Mouse (Mus musculus) cerebellum, postnatal 4 days (tissue): ENCODE data around the gene Nek4.

Source experiments
- DNase-seq, 2 experiments: peaks; one replicate each; pipeline ENCODE4 v3.0.0; 2022; ENCODE audit warnings: low spot score in 2 of 2, mixed read lengths in 1 of 2

Nek4 gene

DNA sequence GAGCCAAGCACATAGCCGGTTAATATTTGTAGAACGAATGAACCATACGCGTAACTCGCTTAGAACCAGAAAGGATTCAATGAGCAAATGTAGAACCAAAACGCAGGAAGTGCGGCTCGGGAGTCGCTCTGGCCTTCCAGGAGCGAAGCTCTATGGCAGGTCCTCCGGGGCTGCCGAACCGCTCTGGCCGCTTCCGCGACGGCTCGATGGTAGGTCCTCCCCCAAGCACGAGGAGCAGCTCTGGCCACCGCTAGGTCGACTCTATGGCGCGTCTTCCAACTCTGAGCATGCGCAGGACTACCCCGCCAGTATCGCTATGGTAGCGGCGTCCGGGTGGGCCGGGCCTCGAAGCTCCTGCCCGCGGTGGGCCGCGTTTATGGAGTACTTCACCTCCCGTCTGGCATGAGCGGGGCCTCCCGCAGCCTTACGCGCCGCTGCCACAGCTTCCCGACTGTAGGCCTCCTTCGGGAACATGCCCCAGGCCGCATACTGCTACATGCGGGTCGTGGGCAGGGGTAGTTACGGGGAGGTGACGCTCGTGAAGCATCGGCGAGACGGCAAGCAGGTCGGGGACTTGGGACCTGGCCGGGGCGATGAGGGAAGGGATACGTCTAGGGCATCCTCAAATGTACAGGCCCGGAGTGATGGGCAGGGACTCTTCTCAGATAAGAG is at the start of gene Nek4:
Gene Nek4 (plus strand): TSS at position 224 of the 672 bp plus-strand sequence.
- DNase-seq: peak; percentile 91 to 95

GRCm38 (mm10) chr14:30902628-30903027 is 48.5 kb upstream of the Nek4 start:
- no peak for DNase-seq

- no peak for DNase-seq
These were observed 48.1 kb upstream of the Nek4 start for GRCm38 (mm10) chr14:30903036-30903435.

GRCm38 (mm10) chr14:30904307-30904706 is 46.9 kb upstream of the Nek4 start:
- no peak for DNase-seq

GRCm38 (mm10) chr14:30906001-30906400 is 45.2 kb upstream of the Nek4 start:
- DNase-seq: no peak

DNA sequence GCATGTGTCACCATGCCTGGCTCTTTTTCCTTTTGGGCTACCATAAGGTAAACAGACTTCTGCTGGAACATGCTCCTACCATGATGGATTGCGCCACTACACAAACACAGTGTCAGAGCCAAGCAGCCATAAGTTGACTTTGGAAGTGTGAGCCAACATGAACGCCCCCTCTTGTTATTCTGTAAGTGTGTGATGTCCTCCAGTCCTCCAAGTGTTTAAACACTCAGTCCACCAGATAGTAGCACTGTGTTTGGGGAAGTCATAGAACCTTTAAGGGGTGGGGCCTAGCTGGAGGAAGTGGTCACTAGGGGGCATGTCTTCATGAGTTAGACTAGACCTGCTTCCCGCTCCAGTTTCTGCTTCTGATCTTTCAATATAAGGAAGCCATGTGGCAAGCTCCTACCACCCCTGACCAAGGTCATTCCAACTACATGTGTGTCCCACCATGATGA is 43.3 kb upstream of the Nek4 start:
- DNase-seq: no peak

GRCm38 (mm10) chr14:30911141-30911540 is 40.0 kb upstream of the Nek4 start:
- DNase-seq: no peak

- DNase-seq: no peak
These were observed 38.5 kb upstream of the Nek4 start for GRCm38 (mm10) chr14:30912641-30913040.

DNA sequence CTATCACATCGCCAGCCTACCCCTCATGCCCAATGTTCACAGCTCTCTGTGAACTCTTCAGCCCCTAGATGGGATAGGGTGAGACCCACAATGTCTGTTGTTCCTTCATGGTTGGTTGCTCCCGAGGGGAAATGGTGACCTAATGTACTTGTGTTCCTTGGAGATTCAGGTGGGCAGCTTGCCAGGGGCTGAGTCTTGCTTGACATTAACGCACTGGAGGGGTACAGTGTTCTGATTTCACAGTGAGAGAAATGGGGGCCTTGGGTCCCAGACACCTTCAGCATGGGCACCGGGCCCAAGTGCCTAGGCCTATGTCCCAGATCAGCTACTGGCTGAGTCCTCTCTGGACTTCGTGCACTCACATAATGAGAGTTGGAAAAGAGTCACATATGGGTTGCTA is 37.8 kb upstream of the Nek4 start:
- DNase-seq: no peak

GRCm38 (mm10) chr14:30916516-30916915 is 34.7 kb upstream of the Nek4 start:
- no peak for DNase-seq

- no peak for DNase-seq
These were observed 29.0 kb upstream of the Nek4 start for GRCm38 (mm10) chr14:30922053-30922670.

- DNase-seq: peak in 1 of 2 experiments; percentile 24
These were observed 27.6 kb upstream of the Nek4 start, which contains the start of gene Itih3 for GRCm38 (mm10) chr14:30923375-30924105. Gene Itih3, minus strand, starts transcription at chr14:30923760.

DNA sequence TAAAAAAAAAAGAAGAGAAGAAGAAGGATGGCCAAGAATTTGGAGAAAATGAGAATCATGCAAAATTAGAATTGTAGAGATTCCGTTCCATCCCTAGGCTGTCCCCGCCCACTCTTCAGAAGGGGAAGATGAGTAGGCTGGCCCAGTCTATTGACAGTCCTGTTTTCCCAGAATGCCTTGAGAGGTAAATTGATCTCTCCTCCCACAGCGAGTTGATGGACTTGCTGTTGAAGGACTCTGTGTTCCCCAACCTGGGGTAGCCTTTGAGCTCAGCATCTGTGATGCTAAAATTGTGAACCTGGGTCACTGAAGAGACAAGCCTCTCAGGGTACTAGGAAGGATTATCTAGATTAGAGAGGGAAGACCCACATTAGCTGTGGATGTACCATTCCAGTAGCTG is 25.7 kb upstream of the Nek4 start:
- DNase-seq: no peak

GRCm38 (mm10) chr14:30930386-30930785 is 20.8 kb upstream of the Nek4 start:
- no peak for DNase-seq

DNA sequence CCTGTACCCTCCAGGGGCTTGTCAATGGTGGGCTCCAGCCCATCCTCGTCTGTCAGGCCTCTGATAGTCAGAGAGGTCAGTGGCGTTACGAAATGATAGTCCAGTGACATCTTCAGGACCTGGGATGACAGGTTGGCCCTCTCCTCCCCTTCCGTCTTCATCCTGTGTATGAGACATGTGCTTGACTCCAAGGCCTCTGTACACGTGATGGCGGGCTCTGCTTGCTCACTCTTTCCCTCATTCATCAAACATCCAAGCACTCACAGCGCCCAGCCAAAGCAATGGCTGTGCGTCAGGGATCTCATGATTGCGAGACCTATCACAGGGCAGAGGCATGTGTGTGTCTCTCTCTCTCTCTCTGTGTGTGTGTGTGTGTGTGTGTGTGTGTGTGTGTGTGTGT is 17.8 kb upstream of the Nek4 start:
- no peak for DNase-seq

DNA sequence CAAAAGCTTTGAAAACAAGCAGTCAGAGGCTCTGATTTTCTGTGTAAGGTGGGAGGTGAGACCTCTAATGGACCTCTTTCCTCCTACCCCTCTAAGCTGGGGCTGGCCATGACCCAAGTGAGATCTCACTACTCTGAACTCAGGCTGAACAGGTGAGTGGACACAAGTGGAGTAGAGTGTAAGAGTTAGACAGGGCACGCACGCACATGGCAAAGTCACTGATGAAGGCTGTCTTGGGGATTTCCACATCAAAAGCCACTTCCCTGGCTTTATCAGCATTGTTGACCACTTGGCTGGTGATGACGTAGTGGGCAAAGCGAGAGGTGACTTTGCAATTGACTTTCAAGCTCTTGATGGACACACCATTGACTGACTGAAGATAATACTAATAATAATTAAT is 8.9 kb upstream of the Nek4 start:
- DNase-seq: no peak

- no peak for DNase-seq
These were observed 8.1 kb upstream of the Nek4 start, which contains the start of gene Itih1 for GRCm38 (mm10) chr14:30943038-30943437. Gene Itih1, minus strand, starts transcription at chr14:30943289.

DNA sequence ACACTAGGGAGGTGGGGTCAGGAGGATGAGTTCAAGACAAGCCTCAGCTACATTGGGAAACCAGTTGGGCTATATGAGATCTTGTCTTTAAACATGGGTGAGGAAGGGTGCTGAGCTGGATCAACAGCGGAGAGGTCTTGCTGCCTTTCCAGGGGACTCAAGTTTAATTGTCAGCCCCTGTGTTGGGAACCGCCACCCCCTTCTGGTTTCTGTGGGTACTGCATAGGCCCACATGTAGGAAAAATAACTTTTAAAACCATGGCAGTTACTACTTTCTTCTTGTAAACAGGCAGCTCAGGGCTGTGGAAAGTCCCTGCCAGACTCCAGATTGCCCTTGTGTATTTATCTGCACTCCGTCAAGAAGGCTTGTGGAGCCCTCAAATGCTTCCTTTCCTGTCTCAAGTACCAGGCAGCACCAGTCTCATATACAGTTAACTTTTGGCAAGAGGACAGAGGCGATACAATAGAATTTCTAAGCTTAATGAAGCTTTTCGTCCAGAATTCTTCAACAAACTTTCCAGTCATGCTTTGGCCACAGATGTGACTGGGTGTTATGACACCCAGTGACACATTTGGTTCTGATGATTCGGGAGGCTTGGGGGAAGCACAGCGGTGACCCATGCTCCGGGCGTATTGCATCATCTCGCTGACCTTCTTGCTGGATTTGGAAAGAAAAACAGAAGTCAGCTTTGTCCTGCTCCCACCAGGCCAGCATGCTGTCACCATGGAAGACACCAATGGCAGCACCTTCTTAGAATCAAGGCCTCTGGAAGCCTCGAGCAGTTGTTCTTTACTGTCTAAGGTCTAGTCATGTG is 7.1 kb upstream of the Nek4 start:
- peak in 1 of 2 experiments; percentile 61 for DNase-seq

- no peak for DNase-seq
These were observed 6.4 kb upstream of the Nek4 start for GRCm38 (mm10) chr14:30944745-30945144.

DNA sequence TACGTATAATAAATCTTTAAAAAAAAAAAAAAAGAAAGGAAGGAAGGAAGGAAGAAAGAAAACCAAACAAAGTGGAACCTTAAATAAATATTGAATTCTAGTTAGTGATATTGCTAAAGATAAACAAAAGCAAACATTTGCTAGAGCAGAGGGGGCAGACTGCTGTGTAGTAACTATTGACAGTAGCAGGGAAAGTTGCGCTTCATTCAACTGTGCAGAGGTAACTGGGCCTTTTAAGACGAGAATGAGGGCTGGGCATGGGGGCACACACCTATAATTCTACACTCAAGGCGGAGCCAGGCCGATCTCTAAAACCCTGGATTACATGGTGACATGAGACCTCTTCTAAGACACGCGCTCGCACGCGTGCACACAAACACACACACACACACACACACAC is 1.2 kb upstream of the Nek4 start:
- no peak for DNase-seq

DNA sequence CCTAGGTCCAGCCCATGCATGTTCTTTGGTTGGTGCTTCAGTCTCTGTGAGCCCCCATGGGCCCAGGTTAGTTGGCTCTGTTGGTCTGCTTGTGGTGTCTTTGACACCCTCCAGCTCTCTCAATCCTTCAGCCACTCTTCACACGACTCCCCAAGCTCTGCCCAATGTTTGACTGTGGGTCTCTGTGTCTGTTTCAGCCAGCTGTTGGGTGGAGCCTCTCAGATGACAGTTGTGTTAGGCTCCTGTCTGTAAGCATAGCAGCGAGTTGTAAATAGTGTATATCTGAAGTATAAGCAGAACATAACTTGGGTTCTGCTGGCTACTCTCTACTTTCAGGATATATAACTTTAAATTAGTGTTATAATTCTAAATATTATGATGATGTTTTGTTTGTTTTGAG is 7.3 kb downstream of the Nek4 start:
- DNase-seq: no peak

DNA sequence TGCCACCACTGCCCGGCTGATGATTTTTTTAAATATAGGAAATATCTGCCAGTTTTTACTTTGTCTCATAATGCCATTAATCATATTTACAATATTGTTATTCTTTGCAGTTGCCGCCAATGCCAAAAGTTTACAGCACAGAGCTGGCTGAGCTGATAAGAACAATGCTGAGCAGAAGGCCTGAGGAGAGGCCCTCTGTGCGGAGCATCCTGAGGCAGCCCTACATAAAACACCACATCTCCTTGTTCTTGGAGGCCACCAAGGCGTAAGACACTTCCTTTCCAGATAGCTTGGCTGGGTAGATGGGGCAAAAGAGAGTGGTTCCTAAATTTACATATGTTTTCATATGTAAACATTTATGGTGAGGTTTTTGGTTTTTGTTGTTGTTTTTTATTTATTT is 7.9 kb downstream of the Nek4 start:
- DNase-seq: no peak
